Mouse (Mus musculus): Measurements from ENCODE around the gene Col6a5. TPM values are rescaled to one million over a fixed set of nuclear protein-coding genes. Genes with fewer than 3 reads are reported as not detected.

Gene Col6a5
- polyA plus RNA-seq, 1 experiment from 2014 or later: 0.38 TPM

DNA sequence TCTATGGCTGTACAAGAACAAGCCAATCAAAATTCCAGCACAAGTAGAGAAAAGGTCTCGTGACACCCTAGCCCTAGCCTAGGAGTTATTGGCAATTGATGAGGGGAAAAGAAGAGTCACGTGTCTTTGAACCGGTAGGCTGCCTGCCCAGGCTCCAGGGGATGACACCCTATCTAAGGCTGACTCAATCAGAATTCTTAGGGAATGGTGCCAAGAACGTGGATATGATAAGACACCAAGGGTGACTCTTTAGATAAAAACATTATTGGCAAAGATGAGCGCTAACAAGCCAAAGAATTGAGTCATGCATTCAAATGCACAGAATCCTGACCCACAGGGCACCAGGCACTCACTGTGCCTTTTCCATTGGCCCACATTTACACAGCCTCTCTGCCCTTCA is 10.5 kb upstream of the Col6a5 start:
- Histone ChIP-seq H3K9ac (replicated peaks) (no peak overlapping the region), H3K4me2 (replicated peaks) (no peak overlapping the region), H3K4me3 (no peak overlapping the region), H3K27me3 (no peaks in the 10 kb centered on the region), H3K36me3 (no peaks in the 10 kb centered on the region), H3K27ac (replicated peaks) (no peak overlapping the region), H3K9me3 (no peaks in the 10 kb centered on the region), H3K4me1 (no peaks in the 10 kb centered on the region)
- 81% methylated on average over 5 of the region's 5 CpGs for WGBS
- no peak for ATAC-seq (replicated peaks)

DNA sequence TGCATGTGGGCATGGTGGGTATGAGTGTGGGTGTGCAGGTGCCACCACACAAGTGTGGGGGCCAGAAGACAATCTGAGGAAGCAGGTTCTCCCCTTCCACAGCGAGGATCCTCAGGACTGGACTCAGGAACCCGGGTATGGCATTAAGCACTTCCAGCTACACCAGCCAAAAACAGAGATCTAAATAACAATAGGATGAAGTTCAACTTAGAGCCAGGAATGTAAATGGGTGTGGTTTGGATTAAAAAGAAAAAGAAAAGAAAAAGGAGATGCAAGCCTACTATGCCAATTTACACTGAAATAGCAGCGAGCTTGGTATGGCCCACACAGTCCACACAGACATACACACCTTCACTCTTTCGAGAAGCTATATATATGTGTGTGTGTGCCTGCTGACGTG is 7.5 kb upstream of the Col6a5 start:
- Histone ChIP-seq H3K4me2 (replicated peaks) (no peak overlapping the region), H3K27me3 (no peaks in the 10 kb centered on the region), H3K9ac (replicated peaks) (no peak overlapping the region), H3K9me3 (no peaks in the 10 kb centered on the region), H3K27ac (replicated peaks) (no peak overlapping the region), H3K4me3 (no peak overlapping the region), H3K36me3 (no peaks in the 10 kb centered on the region), H3K4me1 (no peaks in the 10 kb centered on the region)
- WGBS: 74% methylated on average over 5 of the region's 5 CpGs
- ATAC-seq (replicated peaks): no peak

DNA sequence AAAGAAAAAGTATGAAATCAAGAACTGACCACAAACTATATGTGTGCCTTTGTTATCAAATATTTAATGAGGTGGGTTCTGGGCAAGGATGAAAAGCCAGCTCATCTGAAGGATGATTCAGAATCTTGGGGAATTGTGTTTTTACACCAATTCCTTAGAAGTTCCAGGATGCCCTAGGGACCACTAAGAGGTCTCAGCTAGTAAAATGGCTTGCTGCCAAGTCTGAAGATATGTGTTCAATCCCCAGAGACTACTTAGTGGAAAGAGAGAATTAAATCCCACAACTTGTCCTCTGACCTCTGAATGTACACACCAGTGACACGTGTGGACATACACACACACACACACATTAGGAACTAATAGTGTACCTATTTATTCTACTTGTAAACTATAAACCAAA is 1.3 kb downstream of the Col6a5 start:
- no peaks in the 10 kb centered on the region for H3K36me3 ChIP-seq
- H3K4me3 ChIP-seq: no peak overlapping the region
- no peaks in the 10 kb centered on the region for H3K9me3 ChIP-seq
- no peaks in the 10 kb centered on the region for H3K4me1 ChIP-seq
- no peak for ATAC-seq (replicated peaks)
- WGBS: 84% methylated on average over 1 of the region's 1 CpGs
- no peak overlapping the region for H3K27ac ChIP-seq (replicated peaks)
- H3K9ac ChIP-seq (replicated peaks): no peak overlapping the region
- no peaks in the 10 kb centered on the region for H3K27me3 ChIP-seq
- no peak overlapping the region for H3K4me2 ChIP-seq (replicated peaks)

DNA sequence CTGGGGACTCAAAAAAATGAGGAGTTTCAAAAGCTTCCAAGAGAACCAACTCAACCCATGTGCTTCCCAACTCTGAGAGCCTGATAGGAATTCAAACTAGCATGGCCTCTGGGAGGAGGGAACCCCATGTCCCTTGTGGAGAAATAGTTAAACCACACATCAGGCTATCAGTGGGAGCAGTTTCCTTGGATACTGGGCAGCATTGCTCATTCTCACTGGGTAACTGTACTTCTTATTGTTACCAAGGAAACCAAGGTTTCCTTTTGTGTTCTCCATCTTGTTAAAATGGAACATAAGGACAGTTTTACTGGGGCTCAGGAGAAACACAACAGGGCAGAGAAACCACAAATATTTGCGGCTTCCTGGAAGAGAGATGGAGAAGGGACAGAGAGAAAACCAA is 10.7 kb downstream of the Col6a5 start:
- 62% methylated on average over 1 of the region's 1 CpGs for WGBS
- no peaks in the 10 kb centered on the region for H3K27me3 ChIP-seq
- no peaks in the 10 kb centered on the region for H3K9me3 ChIP-seq
- H3K4me2 ChIP-seq (replicated peaks): no peak overlapping the region
- no peak overlapping the region for H3K27ac ChIP-seq (replicated peaks)
- H3K4me1 ChIP-seq: 0 out of 2 replicates have a peak, but pooled peaks cover 4% of the 10 kb centered on the region
- H3K36me3 ChIP-seq: no peaks in the 10 kb centered on the region
- H3K9ac ChIP-seq (replicated peaks): no peak overlapping the region
- ATAC-seq (replicated peaks): no peak
- no peak overlapping the region for H3K4me3 ChIP-seq

DNA sequence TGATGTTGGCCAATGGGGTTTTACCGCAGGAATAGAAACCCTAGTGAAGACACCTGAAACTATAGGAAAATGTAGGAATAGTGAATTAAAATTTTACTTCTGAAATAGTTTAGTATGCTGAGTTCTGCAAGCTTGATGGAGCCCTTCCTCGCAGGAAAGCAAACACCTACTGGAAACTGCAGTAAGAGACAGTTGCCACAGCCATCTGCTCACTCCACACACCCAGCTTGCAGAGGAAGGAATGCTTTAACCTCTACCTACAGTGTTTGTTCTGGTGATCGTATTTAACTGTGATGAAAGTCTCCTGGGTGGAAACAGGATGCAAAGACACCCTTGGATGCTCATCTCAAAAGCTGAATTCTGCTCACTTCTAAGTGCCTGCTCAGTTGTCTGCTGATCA is 12.9 kb downstream of the Col6a5 start:
- no peak for ATAC-seq (replicated peaks)
- Histone ChIP-seq H3K36me3 (no peaks in the 10 kb centered on the region), H3K27ac (replicated peaks) (no peak overlapping the region), H3K4me1 (0 out of 2 replicates have a peak, but pooled peaks cover 4% of the 10 kb centered on the region), H3K27me3 (no peaks in the 10 kb centered on the region), H3K4me2 (replicated peaks) (no peak overlapping the region), H3K9me3 (no peaks in the 10 kb centered on the region), H3K9ac (replicated peaks) (no peak overlapping the region), H3K4me3 (no peak overlapping the region)
- 76% methylated on average over 3 of the region's 3 CpGs for WGBS

DNA sequence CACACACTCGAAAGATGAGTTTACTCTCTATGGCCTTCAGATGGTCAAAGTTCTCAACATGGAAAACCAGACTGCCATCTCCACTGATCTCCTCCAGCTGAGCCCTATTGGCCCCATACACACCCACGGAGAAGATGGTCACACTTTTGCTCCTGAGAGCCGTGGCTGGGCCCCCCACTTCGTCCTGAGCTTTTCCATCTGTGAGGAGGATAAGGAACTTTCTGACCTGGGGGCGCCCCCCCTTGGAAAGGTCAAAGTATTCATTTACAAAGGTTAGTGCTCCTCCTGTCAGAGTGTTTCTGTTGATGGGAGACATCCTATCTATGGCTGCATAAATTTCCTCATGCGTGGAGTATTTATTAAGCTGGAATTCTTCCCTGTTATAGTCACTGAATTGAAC is 26.6 kb downstream of the Col6a5 start:
- H3K4me2 ChIP-seq (replicated peaks): no peak overlapping the region
- no peak for ATAC-seq (replicated peaks)
- H3K9ac ChIP-seq (replicated peaks): no peak overlapping the region
- no peak overlapping the region for H3K27ac ChIP-seq (replicated peaks)
- no peaks in the 10 kb centered on the region for H3K27me3 ChIP-seq
- H3K36me3 ChIP-seq: no peaks in the 10 kb centered on the region
- no peak overlapping the region for H3K4me3 ChIP-seq
- 78% methylated on average over 6 of the region's 6 CpGs for WGBS
- peaks cover 6% of the 10 kb centered on the region; the same call in 1 of the 2 replicates for H3K4me1 ChIP-seq
- no peaks in the 10 kb centered on the region for H3K9me3 ChIP-seq

DNA sequence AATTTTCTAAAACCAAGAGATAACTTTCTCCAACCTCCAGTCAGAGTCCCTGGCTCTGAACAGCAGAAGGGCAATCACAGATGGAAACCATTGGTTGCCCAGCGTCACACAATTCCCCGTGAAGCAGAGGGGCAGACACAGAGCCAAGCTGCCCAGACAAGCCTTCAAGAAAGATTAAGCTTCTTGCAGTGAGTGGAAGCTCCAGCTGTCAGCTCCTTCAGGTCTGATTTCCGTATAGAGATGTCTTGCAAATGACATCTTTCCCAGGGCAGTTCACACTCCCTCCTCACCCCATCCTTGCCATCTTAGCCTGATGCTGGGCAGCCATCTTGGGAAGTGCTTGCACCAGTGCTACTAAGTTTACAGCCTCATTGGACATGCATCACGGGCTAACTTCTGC is 31.2 kb downstream of the Col6a5 start:
- Histone ChIP-seq H3K9ac (replicated peaks) (no peak overlapping the region), H3K36me3 (no peaks in the 10 kb centered on the region), H3K27ac (replicated peaks) (peak overlapping the region; percentile 72), H3K27me3 (no peaks in the 10 kb centered on the region), H3K4me3 (no peak overlapping the region), H3K9me3 (no peaks in the 10 kb centered on the region), H3K4me1 (peaks cover 7% of the 10 kb centered on the region; the same call in 1 of the 2 replicates), H3K4me2 (replicated peaks) (no peak overlapping the region)
- 76% methylated on average over 4 of the region's 4 CpGs for WGBS
- ATAC-seq (replicated peaks): no peak

DNA sequence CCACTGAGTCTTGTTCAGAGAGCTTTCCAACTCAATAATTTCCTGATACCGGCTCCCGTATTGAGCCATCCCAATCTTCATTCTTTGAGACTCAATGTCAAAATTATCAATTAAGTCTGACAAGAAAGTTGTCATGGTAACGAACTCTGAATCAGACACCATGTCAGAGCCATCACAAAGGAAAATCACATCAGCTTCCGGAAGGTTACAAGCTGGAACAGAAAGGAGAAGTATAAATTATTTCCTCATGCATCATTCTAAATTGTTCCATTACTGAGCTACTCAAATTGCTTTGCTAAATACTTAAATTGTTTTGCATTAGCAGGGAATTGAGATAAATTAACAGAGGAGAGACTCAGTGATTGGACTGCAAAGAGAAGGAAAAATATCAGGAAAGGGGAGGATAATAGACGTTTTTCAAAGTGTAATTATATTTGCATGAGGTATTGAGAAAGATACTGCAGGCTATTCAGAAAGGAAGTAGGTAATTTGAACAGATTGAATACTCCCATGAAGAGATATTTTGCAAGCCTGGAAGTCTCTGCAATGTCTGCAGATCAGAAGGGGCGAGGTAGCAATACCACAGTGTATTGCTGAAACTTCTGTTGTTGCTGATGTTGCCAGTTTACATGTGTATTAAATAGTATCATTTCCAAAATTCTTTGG is 31.9 kb downstream of the Col6a5 start:
- Histone ChIP-seq H3K27ac (replicated peaks) (peak overlapping the region; percentile 72), H3K4me3 (no peak overlapping the region), H3K27me3 (no peaks in the 10 kb centered on the region), H3K4me2 (replicated peaks) (no peak overlapping the region), H3K4me1 (peaks cover 7% of the 10 kb centered on the region; the same call in 1 of the 2 replicates), H3K9ac (replicated peaks) (no peak overlapping the region), H3K9me3 (no peaks in the 10 kb centered on the region), H3K36me3 (no peaks in the 10 kb centered on the region)
- peak; percentile 63 for ATAC-seq (replicated peaks)
- 46% methylated on average over 6 of the region's 6 CpGs for WGBS

DNA sequence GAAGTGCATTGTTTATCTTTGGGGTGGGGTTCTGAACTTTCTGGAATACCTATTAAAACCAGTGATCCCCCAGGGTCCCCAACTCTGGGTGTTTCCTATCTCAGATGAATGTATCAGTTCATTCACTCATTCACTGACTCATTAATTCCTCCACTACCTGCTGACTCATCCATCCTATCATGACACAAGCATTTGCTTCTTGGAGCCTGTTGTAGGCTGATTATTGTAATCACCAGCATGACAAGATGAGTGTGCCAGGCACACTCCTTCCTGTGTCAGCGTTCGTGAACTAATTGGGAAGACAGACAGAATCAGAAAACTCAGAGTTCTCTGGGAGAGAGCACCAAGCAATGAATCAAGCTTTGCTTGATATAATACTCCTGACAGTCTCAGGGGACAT is 36.8 kb downstream of the Col6a5 start:
- Histone ChIP-seq H3K36me3 (no peaks in the 10 kb centered on the region), H3K9me3 (no peaks in the 10 kb centered on the region), H3K27ac (replicated peaks) (no peak overlapping the region), H3K27me3 (no peaks in the 10 kb centered on the region), H3K4me1 (no peaks in the 10 kb centered on the region), H3K4me2 (replicated peaks) (no peak overlapping the region), H3K4me3 (no peak overlapping the region), H3K9ac (replicated peaks) (no peak overlapping the region)
- 87% methylated on average over 2 of the region's 2 CpGs for WGBS
- ATAC-seq (replicated peaks): no peak

DNA sequence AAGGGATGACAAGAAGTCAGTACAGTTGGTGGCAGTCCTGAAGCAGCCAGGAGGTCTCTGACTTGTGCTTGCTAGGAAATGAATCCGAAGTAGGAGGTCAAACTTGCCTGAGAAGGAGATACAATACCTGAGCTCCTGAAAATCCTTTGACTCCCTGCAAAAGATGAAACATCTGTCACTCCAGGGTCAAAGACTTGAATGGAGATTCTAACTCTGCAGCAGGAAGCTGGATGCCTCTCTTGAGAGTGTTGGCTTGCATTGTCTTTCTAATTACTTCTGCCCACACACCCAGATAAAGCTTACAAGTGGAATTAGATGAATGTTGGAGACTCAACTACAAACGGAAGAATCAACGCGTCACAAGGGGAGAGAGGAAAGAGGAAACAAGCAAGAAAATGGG is 45.3 kb downstream of the Col6a5 start:
- Histone ChIP-seq H3K9me3 (no peaks in the 10 kb centered on the region), H3K36me3 (no peaks in the 10 kb centered on the region), H3K27me3 (no peaks in the 10 kb centered on the region), H3K4me3 (no peak overlapping the region), H3K27ac (replicated peaks) (no peak overlapping the region), H3K4me1 (no peaks in the 10 kb centered on the region), H3K9ac (replicated peaks) (no peak overlapping the region), H3K4me2 (replicated peaks) (no peak overlapping the region)
- WGBS: 50% methylated on average over 4 of the region's 4 CpGs
- no peak for ATAC-seq (replicated peaks)

DNA sequence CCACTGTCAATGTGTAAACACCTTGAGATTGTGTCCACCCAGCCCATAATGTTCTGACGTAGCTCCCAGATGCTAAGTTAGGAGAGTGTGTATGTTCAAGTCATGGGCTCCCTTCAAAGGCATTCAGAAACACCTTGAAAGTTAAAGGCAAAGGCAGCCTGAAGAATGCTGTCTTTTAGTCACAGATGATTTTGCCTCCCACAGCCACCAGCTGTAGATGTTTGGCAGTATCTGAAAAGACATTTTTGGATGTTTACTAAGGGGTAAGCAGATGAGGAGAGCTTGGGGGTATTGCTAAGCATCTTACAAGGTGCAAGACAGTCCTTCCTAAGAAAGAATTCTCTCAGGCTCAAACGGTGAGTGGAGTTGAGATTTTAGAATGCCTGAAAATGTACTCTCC is 50.3 kb downstream of the Col6a5 start:
- no peak overlapping the region for H3K4me3 ChIP-seq
- no peak overlapping the region for H3K9ac ChIP-seq (replicated peaks)
- H3K4me1 ChIP-seq: no peaks in the 10 kb centered on the region
- H3K27ac ChIP-seq (replicated peaks): no peak overlapping the region
- no peaks in the 10 kb centered on the region for H3K27me3 ChIP-seq
- H3K4me2 ChIP-seq (replicated peaks): no peak overlapping the region
- H3K9me3 ChIP-seq: no peaks in the 10 kb centered on the region
- no peak for ATAC-seq (replicated peaks)
- WGBS: 82% methylated on average over 2 of the region's 2 CpGs
- no peaks in the 10 kb centered on the region for H3K36me3 ChIP-seq

DNA sequence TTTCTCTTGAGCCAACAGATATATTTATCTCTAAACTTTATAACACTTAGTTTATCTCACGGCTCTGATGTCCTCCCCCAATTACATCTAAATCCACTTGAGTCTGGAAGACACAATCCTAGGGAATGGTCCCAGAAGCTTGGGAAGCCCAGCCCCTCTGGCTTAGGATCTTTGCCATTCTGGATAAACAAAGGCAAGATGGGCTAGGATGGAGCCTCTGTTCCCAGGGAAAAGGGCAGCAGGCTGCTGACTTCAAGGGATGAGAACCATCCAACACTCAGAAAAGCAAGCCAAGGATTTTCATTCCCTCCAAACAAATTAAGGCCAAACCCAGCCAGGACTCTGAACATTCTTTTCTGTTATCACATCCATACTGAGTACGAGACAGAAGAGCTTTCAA is 51.1 kb downstream of the Col6a5 start:
- Histone ChIP-seq H3K36me3 (no peaks in the 10 kb centered on the region), H3K9ac (replicated peaks) (no peak overlapping the region), H3K27me3 (no peaks in the 10 kb centered on the region), H3K4me1 (no peaks in the 10 kb centered on the region), H3K27ac (replicated peaks) (no peak overlapping the region), H3K4me3 (no peak overlapping the region), H3K4me2 (replicated peaks) (no peak overlapping the region), H3K9me3 (no peaks in the 10 kb centered on the region)
- WGBS: 89% methylated on average over 2 of the region's 2 CpGs
- no peak for ATAC-seq (replicated peaks)

DNA sequence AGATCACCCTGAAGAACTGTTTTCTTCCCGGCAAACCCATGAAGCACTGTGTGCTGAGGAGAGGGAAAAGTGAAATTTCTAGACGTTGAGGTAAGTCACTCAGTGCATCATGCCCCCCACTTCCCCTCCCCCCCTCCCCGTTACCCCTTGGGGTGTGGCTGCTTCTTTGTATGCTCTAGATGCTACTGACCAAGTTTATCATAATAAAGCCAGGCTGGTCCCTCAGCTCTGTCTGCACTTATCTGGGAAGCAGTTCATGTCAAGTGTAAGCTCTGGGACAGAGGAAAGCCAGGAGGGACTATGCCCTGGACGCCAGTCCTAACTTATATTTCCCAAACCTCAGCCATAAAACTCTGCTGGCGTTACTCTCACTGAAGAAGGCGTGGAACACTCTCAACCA is 53.0 kb downstream of the Col6a5 start:
- H3K9ac ChIP-seq (replicated peaks): no peak overlapping the region
- ATAC-seq (replicated peaks): no peak
- H3K4me2 ChIP-seq (replicated peaks): no peak overlapping the region
- H3K4me1 ChIP-seq: no peaks in the 10 kb centered on the region
- H3K4me3 ChIP-seq: no peak overlapping the region
- no peak overlapping the region for H3K27ac ChIP-seq (replicated peaks)
- WGBS: 86% methylated on average over 6 of the region's 6 CpGs
- no peaks in the 10 kb centered on the region for H3K36me3 ChIP-seq
- H3K27me3 ChIP-seq: no peaks in the 10 kb centered on the region
- no peaks in the 10 kb centered on the region for H3K9me3 ChIP-seq

All from forebrain, embryonic 15.5 days (tissue).